Mouse (Mus musculus) ovary, postnatal 14 days (tissue): ENCODE data around the gene Bbip1.
"Not testable (repeated sequence)": the region's sequence is repeated elsewhere in the genome, so short reads cannot be mapped to it uniquely, and the experiment has no call there.

Experiments used
- DNase-seq: peaks from one replicate; pipeline ENCODE4 v3.0.0; 2022; ENCODE audit warnings: low spot score

Bbip1 gene

GRCm38 (mm10) chr19:53943802-53944785, at the start of gene Bbip1, which contains the start of gene Shoc2:
Bbip1 (minus strand) TSS chr19:53944627.
Shoc2 (plus strand) TSS chr19:53944306.
- DNase-seq: peak; percentile 92

GRCm38 (mm10) chr19:53993860-53994259, 49.4 kb upstream of the Bbip1 start:
- DNase-seq: no peak

GRCm38 (mm10) chr19:53990538-53990937, 46.1 kb upstream of the Bbip1 start:
- DNase-seq: no peak

GRCm38 (mm10) chr19:53984628-53985027, 40.2 kb upstream of the Bbip1 start:
- no peak for DNase-seq

GRCm38 (mm10) chr19:53983336-53983735, 38.9 kb upstream of the Bbip1 start:
- no peak for DNase-seq

- no peak for DNase-seq
Measured at GRCm38 (mm10) chr19:53982041-53982440, 37.6 kb upstream of the Bbip1 start.

GRCm38 (mm10) chr19:53973656-53974055, 29.2 kb upstream of the Bbip1 start:
- no peak for DNase-seq

GRCm38 (mm10) chr19:53971938-53972337, 27.5 kb upstream of the Bbip1 start:
- no peak for DNase-seq

GRCm38 (mm10) chr19:53969226-53969625, 24.8 kb upstream of the Bbip1 start:
- DNase-seq: no peak

GRCm38 (mm10) chr19:53964910-53965633, 20.6 kb upstream of the Bbip1 start:
- DNase-seq: no peak

GRCm38 (mm10) chr19:53964347-53964746, 19.9 kb upstream of the Bbip1 start:
- DNase-seq: not testable (repeated sequence)

GRCm38 (mm10) chr19:53962511-53962910, 18.1 kb upstream of the Bbip1 start:
- no peak for DNase-seq

- no peak for DNase-seq
Measured at GRCm38 (mm10) chr19:53957513-53957912, 13.1 kb upstream of the Bbip1 start.

- peak; percentile 31 for DNase-seq
Measured at GRCm38 (mm10) chr19:53945171-53946042, 980 bp upstream of the Bbip1 start.

GRCm38 (mm10) chr19:53944786-53945169, 351 bp upstream of the Bbip1 start:
- DNase-seq: no peak

- DNase-seq: no peak
Measured at GRCm38 (mm10) chr19:53942342-53942741, 2.1 kb downstream of the Bbip1 start.

- DNase-seq: no peak
Measured at GRCm38 (mm10) chr19:53941139-53941538, 3.3 kb downstream of the Bbip1 start.

GRCm38 (mm10) chr19:53939467-53939866, 5.0 kb downstream of the Bbip1 start:
- no peak for DNase-seq

- DNase-seq: no peak
Measured at GRCm38 (mm10) chr19:53934046-53934445, 10.4 kb downstream of the Bbip1 start.

- DNase-seq: no peak
Measured at GRCm38 (mm10) chr19:53933050-53933449, 11.4 kb downstream of the Bbip1 start.

GRCm38 (mm10) chr19:53929218-53929617, 15.2 kb downstream of the Bbip1 start:
- DNase-seq: no peak

- no peak for DNase-seq
Measured at GRCm38 (mm10) chr19:53926705-53927104, 17.7 kb downstream of the Bbip1 start.
